Mouse (Mus musculus): ENCODE results near the gene Slc8a1.

GRCm38 (mm10) chr17:81391478-81391877 is 346.7 kb downstream of the Slc8a1 start:
- TF ChIP-seq CTCF (IDR thresholded peaks at IDR 0.05; ENCODE audit: low read depth) (no peak), EP300 (IDR thresholded peaks at IDR 0.05; ENCODE audit: low read depth) (no peak)

Measured in heart, postnatal 0 days (tissue).